Mouse (Mus musculus) heart, postnatal 0 days (tissue): Measurements from ENCODE around the gene Taar4. TPM values are rescaled to one million over a fixed set of nuclear protein-coding genes. Genes with fewer than 3 reads are reported as not detected.

Experiments
- ATAC-seq: fragments of 200-750 bp; cut with Nextera tagmentation; 2 replicates; pipeline ENCODE4 v1.8.0; 2017; ENCODE audit warnings: low read depth, moderate number of reproducible peaks, moderate library complexity; ENCODE audit not compliant: insufficient read depth
- DNase-seq: peaks from one replicate; pipeline ENCODE4 v3.0.0-alpha.2; 2016; ENCODE audit warnings: low spot score
- H3K27ac ChIP-seq: fragments of 300-500 bp; sonication (generic); 2 replicates; pipeline ENCODE4 v1.5.1; 2014; ENCODE audit warnings: low read depth, mild to moderate bottlenecking
- H3K27me3 ChIP-seq: fragments of 300-500 bp; sonication (generic); 2 replicates; pipeline ENCODE4 v1.6.1; 2014; ENCODE audit warnings: low read length, mixed read lengths; ENCODE audit not compliant: control insufficient read depth, insufficient read depth
- H3K36me3 ChIP-seq: fragments of 300-500 bp; sonication (generic); replicated peaks from 2 replicates; pipeline ENCODE4 v1.6.1; 2014; ENCODE audit warnings: low read length, mixed read lengths; ENCODE audit not compliant: control insufficient read depth, insufficient read depth
- H3K4me1 ChIP-seq: fragments of 300-500 bp; sonication (generic); 2 replicates; pipeline ENCODE4 v1.6.1; 2014; ENCODE audit warnings: antibody characterized with exemption; ENCODE audit not compliant: control insufficient read depth, insufficient read depth
- H3K4me2 ChIP-seq: fragments of 300-500 bp; sonication (generic); 2 replicates; pipeline ENCODE4 v1.6.1; 2014; ENCODE audit warnings: low read depth, mild to moderate bottlenecking, low read length, moderate library complexity
- H3K4me3 ChIP-seq: fragments of 300-500 bp; sonication (generic); 2 replicates; pipeline ENCODE4 v1.5.1; 2014; ENCODE audit warnings: low read depth, low read length
- H3K9ac ChIP-seq: fragments of 300-500 bp; sonication (generic); replicated peaks from 2 replicates; pipeline ENCODE4 v1.6.1; 2014; ENCODE audit warnings: low read depth, low read length, mixed read lengths
- H3K9me3 ChIP-seq: fragments of 300-500 bp; sonication (generic); replicated peaks from 2 replicates; pipeline ENCODE4 v1.6.1; 2016; ENCODE audit warnings: low read length; ENCODE audit not compliant: control insufficient read depth
- CTCF ChIP-seq: IDR thresholded peaks from 2 replicates; pipeline ENCODE4 v1.5.1; 2016; ENCODE audit warnings: antibody characterized with exemption, control low read depth, low read depth
- EP300 ChIP-seq: IDR thresholded peaks from 2 replicates; pipeline ENCODE4 v1.6.1; 2016; ENCODE audit warnings: antibody characterized with exemption, low read depth
- WGBS: fragments of 180-500 bp; shearing (Covaris S2); extraction: QIAGEN DNeasy Blood & Tissue Kit; methylation state at CpG from one replicate; pipeline ENCODE4 v1.1.7; 2014; 5-methylcytosine and 5-hydroxymethylcytosine counted together
- polyA plus RNA-seq: library from polyadenylated mRNA; unstranded; fragments of >200 nt; fragmentation: Nextera tagmentation; extraction: Ambion mirVana; gene quantifications from 2 replicates; pipeline ENCODE4 v1.2.1, GENCODE M21; 2015
- total RNA-seq: library from RNA; depleted of rRNA; stranded (reverse); fragments of >200 nt; gene quantifications from 2 replicates; pipeline ENCODE4 v1.2.3, GENCODE M21; 2014; ENCODE audit warnings: low replicate concordance

Gene Taar4
- total and polyA plus RNA-seq, 2 experiments from 2014 or later: not detected

GRCm38 (mm10) chr10:23985546-23985945 is 25.3 kb downstream of the Taar4 start, which contains the start of gene Taar6:
Taar6 (minus strand) TSS chr10:23985646.
- H3K4me3 ChIP-seq: no peak within 1 kb of the TSS
- DNase-seq: no peak
- no peak within 1 kb of the TSS for H3K4me2 ChIP-seq
- no peak for ATAC-seq
- no peak within 1 kb of the TSS for H3K9ac ChIP-seq
- no peak for TF ChIP-seq CTCF
- TF ChIP-seq EP300: no peak
- 67% methylated on average over 8 of the region's 8 CpGs for WGBS
- no peaks in the 10 kb centered on the region for H3K4me1 ChIP-seq
- H3K9me3 ChIP-seq: no peaks in the 10 kb centered on the region
- H3K36me3 ChIP-seq: no peaks in the 10 kb centered on the region
- H3K27ac ChIP-seq: no peak within 1 kb of the TSS
- no peaks in the 10 kb centered on the region for H3K27me3 ChIP-seq

GRCm38 (mm10) chr10:23986419-23986818 is 26.1 kb downstream of the Taar4 start:
- ATAC-seq (no peak), DNase-seq (no peak)
- Histone ChIP-seq H3K27ac (no peak overlapping the region), H3K9me3 (no peaks in the 10 kb centered on the region), H3K4me3 (no peak overlapping the region), H3K36me3 (no peaks in the 10 kb centered on the region), H3K27me3 (no peaks in the 10 kb centered on the region), H3K4me2 (no peak overlapping the region), H3K4me1 (no peaks in the 10 kb centered on the region), H3K9ac (no peak overlapping the region)
- WGBS: 77% methylated on average over 5 of the region's 5 CpGs
- TF ChIP-seq EP300 (no peak), CTCF (no peak)

GRCm38 (mm10) chr10:23993381-23993780 is 33.1 kb downstream of the Taar4 start, which contains the start of gene Taar7a:
Taar7a (minus strand) TSS chr10:23993481.
- no peaks in the 10 kb centered on the region for H3K27me3 ChIP-seq
- ATAC-seq: no peak
- H3K9me3 ChIP-seq: no peaks in the 10 kb centered on the region
- no peaks in the 10 kb centered on the region for H3K4me1 ChIP-seq
- no peaks in the 10 kb centered on the region for H3K36me3 ChIP-seq
- DNase-seq: no peak
- no peak within 1 kb of the TSS for H3K27ac ChIP-seq
- no peak within 1 kb of the TSS for H3K9ac ChIP-seq
- no peak within 1 kb of the TSS for H3K4me2 ChIP-seq
- no peak within 1 kb of the TSS for H3K4me3 ChIP-seq
- TF ChIP-seq CTCF (no peak), EP300 (no peak)
- 80% methylated on average over 3 of the region's 3 CpGs for WGBS

- Histone ChIP-seq H3K27me3 (no peaks in the 10 kb centered on the region), H3K4me1 (no peaks in the 10 kb centered on the region), H3K9ac (no peak within 1 kb of the TSS), H3K27ac (no peak within 1 kb of the TSS), H3K36me3 (no peaks in the 10 kb centered on the region), H3K4me3 (no peak within 1 kb of the TSS), H3K4me2 (no peak within 1 kb of the TSS), H3K9me3 (no peaks in the 10 kb centered on the region)
- DNase-seq (no peak), ATAC-seq (no peak)
- TF ChIP-seq EP300: no peak
- no peak for TF ChIP-seq CTCF
- WGBS: 69% methylated on average over 1 of the region's 1 CpGs
These were observed 39.3 kb downstream of the Taar4 start, which contains the start of gene Taar7b for GRCm38 (mm10) chr10:23999639-24000038. Taar7b (plus strand) TSS chr10:23999939.

GRCm38 (mm10) chr10:24006442-24006841 is 46.1 kb downstream of the Taar4 start:
- Histone ChIP-seq H3K4me3 (no peak overlapping the region), H3K36me3 (no peaks in the 10 kb centered on the region), H3K27ac (no peak overlapping the region), H3K9ac (no peak overlapping the region), H3K27me3 (no peaks in the 10 kb centered on the region), H3K4me2 (no peak overlapping the region), H3K9me3 (no peaks in the 10 kb centered on the region), H3K4me1 (no peaks in the 10 kb centered on the region)
- no peak for DNase-seq
- WGBS: 41% methylated on average over 1 of the region's 1 CpGs
- ATAC-seq: no peak
- TF ChIP-seq CTCF (no peak), EP300 (no peak)

GRCm38 (mm10) chr10:24007034-24007433 is 46.7 kb downstream of the Taar4 start:
- Histone ChIP-seq H3K4me2 (no peak overlapping the region), H3K36me3 (no peaks in the 10 kb centered on the region), H3K4me3 (no peak overlapping the region), H3K27ac (no peak overlapping the region), H3K9ac (no peak overlapping the region), H3K9me3 (no peaks in the 10 kb centered on the region), H3K4me1 (no peaks in the 10 kb centered on the region), H3K27me3 (no peaks in the 10 kb centered on the region)
- 29% methylated on average over 2 of the region's 2 CpGs for WGBS
- no peak for ATAC-seq
- DNase-seq: no peak
- TF ChIP-seq EP300 (no peak), CTCF (no peak)
